Mouse (Mus musculus): ENCODE results near the gene Pglyrp2.
A peak's percentile ranks its signal among the peaks of the same experiment; 100 is the strongest.

Pglyrp2 gene

GRCm38 (mm10) chr17:32424034-32424433 lies at the start of gene Pglyrp2:
TSS of gene Pglyrp2 (minus strand) at chr17:32424167.
- peak; percentile 72 for DNase-seq

GRCm38 (mm10) chr17:32472176-32472575 lies 48.2 kb upstream of the Pglyrp2 start:
- DNase-seq = no peak

DNA sequence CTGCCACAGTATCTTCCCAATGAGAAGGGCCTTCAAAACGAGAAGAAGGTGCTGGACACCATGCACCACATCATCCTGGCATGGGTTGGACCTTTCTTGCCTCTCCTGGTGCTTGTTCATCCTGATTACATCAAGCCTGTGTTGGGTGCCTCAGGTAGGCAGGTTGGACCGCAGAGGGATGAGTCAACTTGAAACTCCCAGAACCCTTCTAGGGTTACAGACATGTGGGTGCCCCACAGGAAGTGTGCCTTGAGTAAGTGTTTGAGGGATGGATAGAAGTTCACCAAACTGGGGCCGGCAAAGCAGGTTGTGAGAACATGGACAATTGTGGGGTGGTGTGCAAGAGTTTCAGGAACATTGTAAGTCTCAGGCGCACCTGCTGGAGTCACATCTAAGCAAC lies 46.8 kb upstream of the Pglyrp2 start:
- no peak for DNase-seq

DNA sequence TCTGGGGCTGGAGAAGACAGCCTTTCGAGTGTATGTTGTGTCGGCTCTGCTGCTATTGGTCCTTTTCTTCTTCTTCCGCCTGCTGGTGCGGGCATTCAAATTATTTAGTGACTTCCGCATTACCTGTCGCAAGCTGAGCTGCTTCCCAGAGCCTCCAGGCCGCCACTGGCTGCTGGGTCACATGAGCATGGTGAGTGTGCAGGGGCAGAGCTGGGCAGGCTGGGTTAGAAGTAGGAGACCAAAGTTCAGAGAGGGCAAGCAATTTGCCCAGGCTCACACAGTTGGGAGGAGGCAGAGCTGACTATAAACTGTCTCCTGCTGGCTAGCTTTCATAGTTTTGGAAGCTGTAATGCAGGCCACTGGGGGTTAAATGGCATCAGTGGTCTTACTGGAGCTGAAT lies 44.5 kb upstream of the Pglyrp2 start:
- DNase-seq = no peak

DNA sequence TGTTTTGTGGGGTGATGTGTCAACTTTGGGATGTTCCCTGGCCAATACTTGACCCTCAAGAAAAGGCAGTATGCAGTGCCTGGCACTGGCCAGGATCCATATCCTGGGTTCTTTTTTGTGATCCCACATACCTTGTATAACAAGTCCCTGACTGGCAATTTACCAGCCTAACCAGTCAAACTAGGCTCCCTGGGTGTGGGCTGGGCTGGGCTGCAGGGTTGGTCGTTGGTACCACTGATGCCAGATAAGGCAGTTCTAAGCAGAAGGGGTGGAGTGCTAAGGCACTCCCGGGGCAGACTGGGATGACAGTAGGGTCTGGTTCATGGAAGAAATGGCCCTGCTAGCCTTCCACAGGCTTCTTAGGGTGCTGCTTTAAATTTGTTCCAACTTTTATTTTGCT lies 31.0 kb upstream of the Pglyrp2 start:
- no peak for DNase-seq

GRCm38 (mm10) chr17:32454188-32454587 lies 30.2 kb upstream of the Pglyrp2 start:
- no peak for DNase-seq

DNA sequence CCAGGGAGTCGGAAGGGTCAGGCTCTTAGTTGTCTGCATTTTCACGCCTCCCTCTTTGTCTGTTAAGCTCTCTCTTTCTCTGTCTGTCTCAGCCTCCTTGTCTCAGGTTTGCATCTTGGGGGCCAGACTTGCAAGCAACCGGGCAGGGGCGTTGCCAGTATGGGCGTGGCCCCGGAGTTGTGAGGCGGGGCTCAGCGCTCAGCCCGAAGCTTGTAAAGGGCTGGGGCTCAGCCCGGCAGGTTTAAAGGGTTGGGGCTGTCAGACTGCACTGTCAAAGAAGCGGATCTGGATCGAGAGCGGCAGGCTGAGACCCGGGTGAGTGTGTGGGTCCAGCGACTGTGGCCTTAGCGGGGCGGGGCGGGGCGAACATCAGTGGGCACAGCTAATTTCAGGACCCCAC lies 28.5 kb upstream of the Pglyrp2 start, which contains the start of gene Cyp4f39:
TSS of gene Cyp4f39 (plus strand) at position 242 of the 400 bp plus-strand sequence.
- peak; percentile 77 for DNase-seq

- DNase-seq = no peak
These were observed 27.0 kb upstream of the Pglyrp2 start for GRCm38 (mm10) chr17:32450844-32451537.

DNA sequence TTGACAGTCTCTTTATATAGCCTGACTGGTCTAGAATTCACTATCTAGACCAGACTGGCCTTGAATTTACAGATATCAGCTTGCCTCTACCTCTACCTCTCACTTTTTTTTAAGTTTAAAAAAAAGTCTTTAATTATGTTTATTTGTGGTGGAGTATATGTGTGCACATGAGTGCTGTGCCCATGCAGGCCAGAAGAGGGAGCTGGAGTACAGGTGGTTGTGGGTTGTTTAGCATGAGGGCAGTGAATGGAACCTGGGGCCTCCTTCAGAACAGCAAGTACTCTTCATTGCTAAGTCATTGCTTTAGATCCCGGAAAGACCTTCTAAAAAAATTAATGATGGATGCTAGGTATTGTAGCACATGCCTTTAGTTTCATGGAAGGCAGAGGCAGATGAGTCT lies 25.1 kb upstream of the Pglyrp2 start:
- no peak for DNase-seq

- peak; percentile 18 for DNase-seq
These were observed 23.2 kb upstream of the Pglyrp2 start for GRCm38 (mm10) chr17:32447195-32447594.

- DNase-seq = no peak
These were observed 21.0 kb upstream of the Pglyrp2 start for GRCm38 (mm10) chr17:32445016-32445415.

GRCm38 (mm10) chr17:32443245-32443644 lies 19.3 kb upstream of the Pglyrp2 start:
- DNase-seq = no peak

GRCm38 (mm10) chr17:32437106-32437505 lies 13.1 kb upstream of the Pglyrp2 start:
- DNase-seq = no peak

DNA sequence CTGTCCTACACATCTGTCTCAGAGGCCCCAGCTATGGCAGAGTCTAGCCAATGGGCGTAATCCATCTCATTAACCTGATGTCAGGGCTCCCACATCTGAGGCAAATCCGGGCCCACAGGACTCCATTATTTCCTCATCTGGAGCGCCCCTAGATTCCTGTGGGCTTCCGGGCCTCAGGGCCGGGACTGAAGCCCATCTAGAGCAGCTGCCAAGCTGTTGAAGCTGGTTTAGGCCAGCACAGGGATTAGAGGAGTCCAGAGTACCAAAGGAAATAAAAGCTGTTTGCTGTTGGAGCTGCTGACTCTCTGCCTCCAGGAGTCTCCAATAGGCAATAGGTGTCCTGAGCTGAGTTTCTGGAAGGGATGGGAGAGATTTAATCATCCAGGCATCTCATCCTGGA lies 11.2 kb upstream of the Pglyrp2 start:
- DNase-seq = no peak

- DNase-seq = no peak
These were observed 10.4 kb upstream of the Pglyrp2 start for GRCm38 (mm10) chr17:32434324-32434723.

DNA sequence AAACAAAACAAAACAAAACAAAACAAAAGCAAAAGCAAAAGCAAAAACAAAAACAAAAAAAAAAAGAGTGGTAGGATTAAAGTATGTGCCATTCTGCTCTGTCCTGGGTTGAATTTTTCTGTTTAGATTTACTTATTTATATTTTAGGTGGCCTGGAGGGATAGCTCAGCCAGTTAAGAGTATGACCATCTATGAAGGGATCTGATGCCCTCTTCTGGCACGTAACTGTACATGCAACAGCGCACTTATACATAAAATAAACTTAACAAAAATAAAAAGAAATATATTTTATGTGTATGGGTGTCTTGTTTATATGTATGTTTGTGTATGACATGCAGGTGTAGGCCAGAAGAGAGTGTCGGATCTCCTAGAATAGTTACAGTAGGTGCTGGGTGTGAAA lies 8.0 kb upstream of the Pglyrp2 start:
- DNase-seq = no peak

DNA sequence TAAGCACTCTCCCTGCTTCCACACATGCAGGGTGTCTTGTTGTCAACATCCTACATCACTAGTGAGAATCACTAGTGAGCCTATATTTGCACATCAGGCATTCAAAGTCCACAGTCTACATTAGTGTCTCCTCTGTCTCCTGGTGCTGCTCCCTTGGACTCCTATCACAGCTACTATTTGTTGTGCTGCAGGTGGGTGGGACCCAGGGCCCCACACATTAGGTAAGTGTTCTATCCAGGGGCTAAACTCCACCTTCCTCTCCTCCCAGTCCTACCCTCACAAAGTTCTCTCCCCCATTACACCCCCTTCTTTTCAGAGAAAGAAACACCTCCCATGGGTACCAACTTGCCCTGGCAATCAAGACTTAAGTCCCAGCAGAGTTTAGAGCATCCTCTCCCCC lies 2.6 kb upstream of the Pglyrp2 start:
- DNase-seq = no peak

DNA sequence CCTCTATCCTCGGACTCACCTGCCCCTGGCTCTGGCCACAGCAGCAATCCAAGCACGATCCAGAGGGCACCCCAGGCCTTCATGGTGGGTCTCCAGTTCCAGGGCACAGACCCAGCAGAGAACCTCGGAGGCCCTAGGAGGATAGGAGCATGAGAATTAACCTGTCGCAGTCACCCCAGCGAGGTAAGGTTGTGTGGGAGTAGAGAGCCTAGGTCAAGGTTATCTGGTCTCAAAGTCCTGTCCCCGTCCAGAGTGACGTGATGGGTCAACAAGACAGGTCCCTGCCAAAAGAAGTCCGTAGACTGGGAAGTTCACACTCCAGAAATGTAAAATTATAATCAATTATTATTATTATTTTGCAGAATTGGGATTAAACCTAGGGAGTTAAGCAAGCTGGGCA lies 3.2 kb downstream of the Pglyrp2 start:
- no peak for DNase-seq

DNA sequence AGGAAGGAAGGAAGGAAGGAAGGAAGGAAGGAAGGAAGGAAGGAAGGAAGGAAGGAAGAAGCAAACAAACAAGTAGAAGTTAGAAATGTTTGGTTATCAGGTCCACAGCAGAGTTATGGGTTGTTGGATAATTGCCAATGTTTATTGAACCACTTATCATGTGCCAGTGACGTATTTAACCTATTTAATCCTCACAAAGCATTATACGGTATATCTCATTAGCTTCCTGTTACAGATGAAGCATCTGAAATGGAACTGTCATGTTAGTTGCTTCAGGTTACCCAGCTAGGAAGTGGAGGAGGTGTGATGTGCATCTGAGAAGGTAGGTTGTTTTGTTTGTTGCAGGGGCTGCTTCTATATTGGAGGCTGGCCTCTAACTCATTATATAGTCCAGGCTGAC lies 4.0 kb downstream of the Pglyrp2 start:
- no peak for DNase-seq

- no peak for DNase-seq
These were observed 7.2 kb downstream of the Pglyrp2 start for GRCm38 (mm10) chr17:32416771-32417170.

DNA sequence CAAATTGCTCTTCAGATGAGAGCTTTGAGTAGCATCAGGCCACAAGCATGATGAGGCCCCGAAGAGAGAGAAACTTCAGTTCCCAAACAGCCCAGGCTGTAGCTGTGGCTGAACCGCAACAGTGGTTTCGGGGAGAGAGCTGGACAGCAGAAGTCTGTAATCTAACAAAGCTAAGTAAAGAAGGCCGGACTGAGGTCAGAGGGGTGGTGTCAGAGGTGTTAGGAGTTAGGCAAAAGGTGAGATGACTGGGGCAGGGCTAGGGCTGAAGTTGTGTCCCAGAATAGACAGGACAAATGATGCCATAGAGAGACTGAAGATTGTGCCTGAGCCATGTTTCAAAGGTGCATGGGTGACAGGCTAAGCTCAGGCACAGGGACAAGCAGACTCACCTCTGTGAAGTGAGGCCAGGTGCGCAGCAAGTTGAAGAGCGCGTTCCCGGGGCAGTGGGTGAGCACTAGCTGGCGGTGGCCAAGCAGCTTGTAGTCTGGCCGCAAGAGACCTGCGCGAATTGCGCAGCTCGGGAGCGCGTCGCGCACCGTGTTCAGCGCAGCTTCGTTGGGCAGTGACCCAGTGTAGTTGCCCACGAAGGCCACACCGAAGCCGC lies 8.4 kb downstream of the Pglyrp2 start:
- no peak for DNase-seq

GRCm38 (mm10) chr17:32411898-32412297 lies 12.1 kb downstream of the Pglyrp2 start:
- DNase-seq = no peak

DNA sequence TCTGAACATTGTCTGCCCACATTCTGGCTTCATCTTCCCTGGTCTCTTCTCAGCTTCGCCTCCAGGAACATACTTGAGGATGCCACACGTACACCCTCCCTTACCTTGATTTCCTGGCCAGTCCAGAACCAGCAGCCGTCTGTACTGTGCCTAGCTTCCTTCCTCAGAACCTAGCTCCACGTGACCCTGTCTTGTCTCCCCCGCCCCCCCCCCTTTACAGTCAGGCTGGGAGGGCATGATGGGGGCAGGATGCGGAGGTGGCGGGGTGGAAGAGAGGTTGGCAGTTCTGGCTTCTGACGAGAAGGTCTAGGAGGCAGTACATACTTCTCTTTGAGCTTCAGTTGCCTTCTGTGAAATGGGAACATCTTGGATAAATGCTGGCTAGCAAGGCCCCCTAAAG lies 20.6 kb downstream of the Pglyrp2 start, which contains the start of gene Rasal3:
TSS of gene Rasal3 (minus strand) at position 167 of the 400 bp plus-strand sequence.
- peak; percentile 79 for DNase-seq

DNA sequence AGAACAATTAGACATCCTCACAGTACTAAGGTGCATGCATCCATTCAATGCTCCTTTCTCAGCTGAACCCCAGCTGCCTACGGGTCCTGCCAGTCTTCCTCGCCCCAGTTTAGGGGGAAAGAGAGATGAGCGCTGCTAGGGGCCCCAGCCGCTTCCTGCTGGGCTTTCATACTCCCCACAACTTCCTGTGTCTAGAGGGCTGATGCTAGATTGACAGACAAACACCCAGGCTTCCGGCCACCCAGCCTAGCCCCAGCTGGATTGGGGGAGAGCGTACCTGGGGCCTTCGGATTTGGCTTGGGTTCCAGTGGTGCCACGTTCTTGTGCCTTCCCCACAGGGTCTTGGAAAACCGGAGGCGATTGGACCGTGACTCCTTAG lies 21.2 kb downstream of the Pglyrp2 start:
- DNase-seq = peak; percentile 82
